Mouse (Mus musculus) intestine, embryonic 16.5 days (tissue): ENCODE results near the gene Rpl19. TPM values are rescaled to one million over a fixed set of nuclear protein-coding genes. Genes with fewer than 3 reads are reported as not detected.

Source experiments
- ATAC-seq: fragments of 200-750 bp; cut with Nextera tagmentation; 2 replicates; pipeline ENCODE4 v1.8.0; 2017; ENCODE audit warnings: moderate TSS enrichment, moderate library complexity
- H3K27ac ChIP-seq: fragments of 300-500 bp; sonication (generic); 2 replicates; pipeline ENCODE4 v1.5.1; 2014; ENCODE audit warnings: mild to moderate bottlenecking, low read length
- H3K27me3 ChIP-seq: fragments of 300-500 bp; sonication (generic); replicated peaks from 2 replicates; pipeline ENCODE4 v1.6.1; 2014; ENCODE audit warnings: low read length, control low read depth, mixed read lengths; ENCODE audit not compliant: control insufficient read depth, insufficient read depth
- H3K36me3 ChIP-seq: fragments of 300-500 bp; sonication (generic); 2 replicates; pipeline ENCODE4 v1.6.1; 2014; ENCODE audit warnings: low read length, control low read depth; ENCODE audit not compliant: control insufficient read depth, insufficient read depth
- H3K4me1 ChIP-seq: fragments of 300-500 bp; sonication (generic); 2 replicates; pipeline ENCODE4 v1.6.1; 2014; ENCODE audit warnings: low read length, control low read depth, mixed read lengths; ENCODE audit not compliant: control insufficient read depth, insufficient read depth
- H3K4me2 ChIP-seq: fragments of 300-500 bp; sonication (generic); 2 replicates; pipeline ENCODE4 v1.6.1; 2014; ENCODE audit warnings: low read depth, low read length, control low read depth
- H3K4me3 ChIP-seq: fragments of 300-500 bp; sonication (generic); 2 replicates; pipeline ENCODE4 v1.5.1; 2014; ENCODE audit warnings: mild to moderate bottlenecking, low read length
- H3K9ac ChIP-seq: fragments of 300-500 bp; sonication (generic); 2 replicates; pipeline ENCODE4 v1.6.1; 2014; ENCODE audit warnings: low read depth, low read length
- H3K9me3 ChIP-seq: fragments of 300-500 bp; sonication (generic); 2 replicates; pipeline ENCODE4 v1.6.1; 2016; ENCODE audit warnings: low read length, control low read depth; ENCODE audit not compliant: control insufficient read depth
- WGBS: fragments of 180-500 bp; shearing (Covaris S2); extraction: QIAGEN DNeasy Blood & Tissue Kit; methylation state at CpG from one replicate; pipeline ENCODE4 v1.1.7; 2014; 5-methylcytosine and 5-hydroxymethylcytosine counted together
- polyA plus RNA-seq: library from polyadenylated mRNA; unstranded; fragments of >200 nt; fragmentation: Nextera tagmentation; extraction: Ambion mirVana; gene quantifications from 2 replicates; pipeline ENCODE4 v1.2.1, GENCODE M21; 2015

The Rpl19 gene
- polyA plus RNA-seq, 1 experiment from 2014 or later = 1,058 TPM

DNA sequence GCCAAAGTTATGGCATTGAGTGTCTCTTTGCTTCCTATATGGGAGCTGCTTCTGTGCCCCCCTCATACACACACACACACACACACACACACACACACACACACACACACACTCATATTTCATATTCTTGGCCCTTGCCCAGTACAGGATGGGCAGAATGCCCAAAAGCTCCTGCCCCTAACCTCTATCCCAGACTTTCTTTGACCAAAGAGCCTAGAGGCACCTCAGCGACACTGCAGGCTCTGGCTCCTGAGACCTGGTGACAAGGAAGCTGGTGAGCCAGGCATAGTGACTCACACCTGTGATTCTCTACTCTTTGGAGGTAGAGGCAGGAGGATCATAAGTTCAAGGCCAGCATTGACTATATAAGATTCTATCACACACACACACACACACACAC, 5.8 kb upstream of the Rpl19 start:
- H3K27me3 ChIP-seq = no peaks in the 10 kb centered on the region
- no peaks in the 10 kb centered on the region for H3K36me3 ChIP-seq
- ATAC-seq = no peak

GRCm38 (mm10) chr11:98021118-98021517, 5.4 kb upstream of the Rpl19 start:
- no peak for ATAC-seq
- Histone ChIP-seq H3K4me3 (peak overlapping the region; percentile 78), H3K27me3 (no peaks in the 10 kb centered on the region), H3K9me3 (no peaks in the 10 kb centered on the region), H3K4me1 (peaks cover 20% of the 10 kb centered on the region), H3K9ac (peak overlapping the region; percentile 83; the same call in 1 of the 2 replicates), H3K27ac (no peak overlapping the region), H3K4me2 (peak overlapping the region; percentile 94), H3K36me3 (no peaks in the 10 kb centered on the region)
- WGBS = 50% methylated on average over 2 of the region's 2 CpGs

More for the DNA sequence above, 5.8 kb upstream of the Rpl19 start:
- no peak overlapping the region for H3K4me2 ChIP-seq
- WGBS = 86% methylated on average over 1 of the region's 1 CpGs
- no peak overlapping the region for H3K27ac ChIP-seq
- no peaks in the 10 kb centered on the region for H3K9me3 ChIP-seq
- H3K4me3 ChIP-seq = no peak overlapping the region
- H3K9ac ChIP-seq = no peak overlapping the region
- H3K4me1 ChIP-seq = peaks cover 16% of the 10 kb centered on the region

GRCm38 (mm10) chr11:98021565-98022252, 4.8 kb upstream of the Rpl19 start:
- peak overlapping the region; percentile 94 for H3K4me2 ChIP-seq
- no peaks in the 10 kb centered on the region for H3K36me3 ChIP-seq
- H3K27me3 ChIP-seq = no peaks in the 10 kb centered on the region
- peak; percentile 14; the same call in 1 of the 2 replicates for ATAC-seq
- peaks cover 21% of the 10 kb centered on the region for H3K4me1 ChIP-seq
- peak overlapping the region; percentile 78 for H3K4me3 ChIP-seq
- peak overlapping the region; percentile 75; the same call in 1 of the 2 replicates for H3K27ac ChIP-seq
- no peaks in the 10 kb centered on the region for H3K9me3 ChIP-seq
- WGBS = 4% methylated on average over 31 of the region's 34 CpGs
- H3K9ac ChIP-seq = peak overlapping the region; percentile 83

- 2% methylated on average over 17 of the region's 23 CpGs for WGBS
- Histone ChIP-seq H3K27ac (peak overlapping the region; percentile 75), H3K4me2 (peak overlapping the region; percentile 94), H3K4me1 (peaks cover 21% of the 10 kb centered on the region), H3K27me3 (no peaks in the 10 kb centered on the region), H3K36me3 (no peaks in the 10 kb centered on the region), H3K4me3 (peak overlapping the region; percentile 78), H3K9me3 (no peaks in the 10 kb centered on the region), H3K9ac (peak overlapping the region; percentile 83)
- peak; percentile 27 for ATAC-seq
Observed at GRCm38 (mm10) chr11:98022253-98022554, 4.3 kb upstream of the Rpl19 start.

DNA sequence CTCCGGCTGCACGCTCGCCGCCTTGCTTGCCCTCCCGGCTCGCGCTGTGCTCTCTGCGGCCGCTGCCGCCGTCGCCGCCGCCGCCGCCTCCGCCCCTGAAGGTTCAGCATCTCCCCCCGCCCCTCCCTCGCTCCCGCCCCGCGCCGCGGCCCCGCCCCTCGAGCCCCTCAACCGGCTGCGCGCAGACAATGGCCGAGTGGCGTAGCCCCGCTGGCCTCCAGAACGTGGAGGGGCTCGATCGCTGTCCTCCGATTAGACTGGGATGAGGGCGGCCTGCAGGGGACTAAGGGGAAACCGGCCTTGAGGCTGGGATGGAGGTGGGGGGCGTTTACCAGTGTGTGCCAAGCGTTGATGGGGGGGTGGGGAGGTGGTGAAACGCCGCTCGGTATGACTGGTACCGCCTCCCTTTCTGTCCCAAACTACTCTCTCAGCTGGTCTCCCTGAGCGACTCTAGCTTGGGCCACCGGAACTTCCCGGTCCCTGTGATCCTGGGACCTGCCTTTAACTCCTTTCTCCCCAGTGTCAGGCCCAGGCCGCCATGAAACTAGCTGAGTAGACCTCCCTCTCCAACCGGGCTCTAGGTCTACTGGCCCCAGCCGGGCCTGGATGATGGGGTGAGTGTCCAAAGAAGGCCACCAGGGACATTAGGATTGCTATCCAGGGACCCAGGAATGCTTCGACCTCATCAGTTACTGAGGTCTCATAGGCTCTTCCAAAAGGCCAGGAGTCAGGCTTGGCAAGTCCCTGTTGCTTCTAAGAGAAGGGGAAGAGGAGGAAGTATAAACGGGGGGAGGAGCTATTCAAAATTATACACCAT, 3.7 kb upstream of the Rpl19 start, which contains the start of gene Cacnb1:
TSS of gene Cacnb1 (minus strand) at position 480 of the 817 bp plus-strand sequence.
- Histone ChIP-seq H3K27me3 (no peaks in the 10 kb centered on the region), H3K4me3 (peak within 1 kb of the TSS; percentile 78), H3K9me3 (no peaks in the 10 kb centered on the region), H3K4me1 (peaks cover 21% of the 10 kb centered on the region), H3K4me2 (peak within 1 kb of the TSS; percentile 94), H3K27ac (peak within 1 kb of the TSS; percentile 75), H3K9ac (peak within 1 kb of the TSS; percentile 83), H3K36me3 (no peaks in the 10 kb centered on the region)
- peak; percentile 43 for ATAC-seq
- 2% methylated on average over 48 of the region's 52 CpGs for WGBS

DNA sequence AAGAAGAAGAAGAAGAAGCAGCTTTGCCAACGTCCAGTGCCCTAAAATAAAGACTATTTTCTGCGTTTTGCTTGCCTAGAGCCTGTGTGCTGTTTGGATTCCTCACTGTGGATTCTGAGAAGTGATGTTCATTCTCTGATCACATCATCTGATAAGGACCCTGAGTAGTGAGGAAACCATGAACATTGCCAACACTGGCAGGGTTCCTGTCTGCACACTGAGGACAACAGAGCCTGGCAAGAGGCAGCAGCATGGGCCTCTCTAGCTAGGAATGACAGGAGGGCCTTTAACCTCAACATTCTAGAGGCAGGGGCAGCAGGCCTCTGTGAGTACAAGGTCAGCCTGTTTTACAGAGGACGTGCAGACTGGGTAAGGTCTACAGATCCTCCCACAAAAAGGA, 2.0 kb upstream of the Rpl19 start:
- Histone ChIP-seq H3K27ac (no peak overlapping the region), H3K27me3 (no peaks in the 10 kb centered on the region), H3K36me3 (peaks cover 6% of the 10 kb centered on the region), H3K4me2 (no peak overlapping the region), H3K4me1 (peaks cover 25% of the 10 kb centered on the region), H3K4me3 (no peak overlapping the region), H3K9ac (no peak overlapping the region), H3K9me3 (no peaks in the 10 kb centered on the region)
- 89% methylated on average over 3 of the region's 3 CpGs for WGBS
- ATAC-seq = no peak

DNA sequence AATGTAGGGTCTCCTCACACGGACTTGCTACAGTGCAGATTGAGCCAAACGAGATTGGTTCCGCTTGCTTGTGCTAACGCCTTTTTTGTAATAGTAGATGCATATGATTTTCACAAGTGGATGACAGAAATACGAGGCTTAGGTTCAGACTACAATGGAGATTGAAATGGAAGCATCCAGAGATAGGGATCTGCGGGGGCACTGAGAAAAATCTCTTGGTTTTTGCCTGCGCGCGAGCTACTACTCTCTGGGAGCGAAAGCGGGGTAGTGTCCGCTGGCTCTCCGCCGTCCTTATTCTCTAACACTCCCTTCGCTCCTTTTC, 301 bp upstream of the Rpl19 start:
- peak overlapping the region; percentile 100 for H3K4me3 ChIP-seq
- peak overlapping the region; percentile 100 for H3K9ac ChIP-seq
- 4% methylated on average over 15 of the region's 15 CpGs for whole genome bisulfite sequencing
- H3K9me3 ChIP-seq = no peaks in the 10 kb centered on the region
- H3K27ac ChIP-seq = peak overlapping the region; percentile 82
- H3K36me3 ChIP-seq = peaks cover 9% of the 10 kb centered on the region
- no peaks in the 10 kb centered on the region for H3K27me3 ChIP-seq
- H3K4me1 ChIP-seq = peaks cover 19% of the 10 kb centered on the region
- no peak for ATAC-seq
- peak overlapping the region; percentile 76 for H3K4me2 ChIP-seq

- 0% methylated on average over 18 of the region's 18 CpGs for WGBS
- Histone ChIP-seq H3K9ac (peak overlapping the region; percentile 100), H3K4me3 (peak overlapping the region; percentile 100), H3K36me3 (peaks cover 9% of the 10 kb centered on the region), H3K27ac (peak overlapping the region; percentile 83), H3K4me2 (peak overlapping the region; percentile 64), H3K4me1 (peaks cover 14% of the 10 kb centered on the region), H3K9me3 (no peaks in the 10 kb centered on the region), H3K27me3 (no peaks in the 10 kb centered on the region)
- no peak for ATAC-seq
Observed at GRCm38 (mm10) chr11:98027297-98027688, 783 bp downstream of the Rpl19 start.

DNA sequence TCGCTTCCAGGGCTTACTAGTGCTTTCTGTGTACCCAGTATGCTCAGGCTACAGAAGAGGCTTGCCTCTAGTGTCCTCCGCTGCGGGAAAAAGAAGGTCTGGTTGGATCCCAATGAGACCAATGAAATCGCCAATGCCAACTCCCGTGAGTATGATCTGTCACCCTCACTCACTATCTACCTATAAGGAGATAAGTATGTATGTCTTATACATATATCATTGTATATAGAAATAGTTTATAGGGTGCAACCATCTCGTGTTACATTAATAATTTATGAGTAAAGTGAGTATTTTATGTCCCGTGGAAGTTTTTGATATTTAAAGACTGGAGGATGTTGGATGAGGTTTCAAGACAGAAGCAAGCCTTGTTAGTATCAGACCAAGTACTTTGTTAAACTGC, 1.3 kb downstream of the Rpl19 start:
- Histone ChIP-seq H3K9me3 (no peaks in the 10 kb centered on the region), H3K4me2 (peak overlapping the region; percentile 64), H3K27me3 (no peaks in the 10 kb centered on the region), H3K36me3 (peaks cover 9% of the 10 kb centered on the region), H3K4me1 (peaks cover 14% of the 10 kb centered on the region), H3K4me3 (peak overlapping the region; percentile 100), H3K27ac (peak overlapping the region; percentile 83), H3K9ac (peak overlapping the region; percentile 100)
- 16% methylated on average over 7 of the region's 7 CpGs for WGBS
- no peak for ATAC-seq
